17 mouse cellular contexts compared by ENCODE assay signal in the genomic region with DNA sequence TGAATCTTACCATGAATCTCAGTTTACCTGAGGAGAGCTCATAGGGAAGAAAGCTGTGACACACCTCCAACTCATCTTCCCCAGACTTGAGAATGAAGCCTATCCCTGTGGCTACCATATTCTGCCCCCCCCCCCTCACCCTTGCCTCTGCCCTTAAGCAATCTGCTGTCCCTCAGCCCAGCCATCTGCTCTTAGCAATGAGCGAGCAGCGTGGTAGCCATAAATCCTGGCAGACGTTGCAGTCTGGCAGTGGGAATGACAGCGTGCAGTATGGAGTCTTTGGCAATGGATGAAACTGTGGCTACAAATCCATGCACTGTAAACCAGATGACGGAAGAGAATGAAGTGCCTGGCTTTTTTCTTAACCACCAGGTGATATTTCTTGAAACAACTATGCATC.
A peak's percentile ranks its signal among the peaks of the same experiment; 100 is the strongest.
DNase-seq lines count a peak whose midpoint lies in the region; ATAC-seq and TF ChIP-seq lines count a peak whose summit lies in the region.
"Had no signal": no experiment of that assay in that cellular context is flagged by ENCODE, and none has a peak within 500 bp of the region (broad histone marks: within the 10 kb centered on the region; RNA-seq: fewer than 3 reads in every experiment).

No protein-coding gene starts in this region.

- H3K36me3 ChIP-seq in hindbrain, postnatal 0 days (ENCODE audit: insufficient read depth, low read length): no peaks in the 10 kb centered on the region
- no peaks in the 10 kb centered on the region for H3K36me3 ChIP-seq in hindbrain, embryonic 11.5 days (ENCODE audit: control insufficient read depth, insufficient read depth, low read length)
- H3K36me3 ChIP-seq in kidney, embryonic 16.5 days (ENCODE audit: insufficient read depth, low read length): no peaks in the 10 kb centered on the region
- H3K36me3 ChIP-seq: embryonic facial prominence, embryonic 10.5 days; liver, embryonic 12.5 days; stomach, embryonic 15.5 days had no signal

- H3K27ac ChIP-seq in hindbrain, postnatal 0 days: no peak overlapping the region
- H3K27ac ChIP-seq in hindbrain, embryonic 11.5 days (ENCODE audit: low read depth, low read length): no peak overlapping the region
- no peak overlapping the region for H3K27ac ChIP-seq in kidney, embryonic 16.5 days (ENCODE audit: low read length)
- H3K27ac ChIP-seq: embryonic facial prominence, embryonic 10.5 days; left cerebral cortex, adult 2 months; liver, embryonic 12.5 days; stomach, embryonic 15.5 days had no signal

- no peaks in the 10 kb centered on the region for H3K9me3 ChIP-seq in hindbrain, postnatal 0 days (ENCODE audit: low read length)
- no peaks in the 10 kb centered on the region for H3K9me3 ChIP-seq in hindbrain, embryonic 11.5 days (ENCODE audit: control insufficient read depth, low read length)
- H3K9me3 ChIP-seq in kidney, embryonic 16.5 days (ENCODE audit: low read length): no peaks in the 10 kb centered on the region
- H3K9me3 ChIP-seq: embryonic facial prominence, embryonic 10.5 days; liver, embryonic 12.5 days; stomach, embryonic 15.5 days had no signal

- no peak overlapping the region for H3K9ac ChIP-seq in hindbrain, postnatal 0 days (replicated peaks; ENCODE audit: low read length)
- H3K9ac ChIP-seq in hindbrain, embryonic 11.5 days (ENCODE audit: low read depth, low read length): no peak overlapping the region
- no peak overlapping the region for H3K9ac ChIP-seq in kidney, embryonic 16.5 days (replicated peaks; ENCODE audit: low read length)
- H3K9ac ChIP-seq: liver, embryonic 12.5 days; stomach, embryonic 15.5 days had no signal

- TF ChIP-seq CTCF in hindbrain, postnatal 0 days (IDR thresholded peaks at IDR 0.05; ENCODE audit: low read depth): no peak

- no peak overlapping the region for H3K4me3 ChIP-seq in hindbrain, postnatal 0 days (ENCODE audit: low read length)
- H3K4me3 ChIP-seq in hindbrain, embryonic 11.5 days (ENCODE audit: low read depth, low read length): no peak overlapping the region
- H3K4me3 ChIP-seq in kidney, embryonic 16.5 days (ENCODE audit: low read length): no peak overlapping the region
- H3K4me3 ChIP-seq: embryonic facial prominence, embryonic 10.5 days; left cerebral cortex, adult 2 months; liver, embryonic 12.5 days; stomach, embryonic 15.5 days had no signal

- no peak overlapping the region for H3K4me2 ChIP-seq in hindbrain, postnatal 0 days (ENCODE audit: low read depth, low read length)
- no peak overlapping the region for H3K4me2 ChIP-seq in hindbrain, embryonic 11.5 days (replicated peaks; ENCODE audit: low read depth, low read length)
- H3K4me2 ChIP-seq in kidney, embryonic 16.5 days (replicated peaks; ENCODE audit: low read depth, low read length): no peak overlapping the region
- H3K4me2 ChIP-seq: liver, embryonic 12.5 days; stomach, embryonic 15.5 days had no signal

- H3K27me3 ChIP-seq in hindbrain, postnatal 0 days (ENCODE audit: insufficient read depth, low read length): no peaks in the 10 kb centered on the region
- H3K27me3 ChIP-seq in hindbrain, embryonic 11.5 days (ENCODE audit: control insufficient read depth, insufficient read depth, low read length): no peaks in the 10 kb centered on the region
- H3K27me3 ChIP-seq in kidney, embryonic 16.5 days (ENCODE audit: insufficient read depth, low read length): no peaks in the 10 kb centered on the region
- H3K27me3 ChIP-seq: CH12.LX; liver, embryonic 12.5 days; Patski; stomach, embryonic 15.5 days had no signal

- 47% methylated on average over 5 of the region's 5 CpGs for WGBS in hindbrain, postnatal 0 days
- 74% methylated on average over 5 of the region's 5 CpGs for WGBS in hindbrain, embryonic 11.5 days
- 34% methylated on average over 5 of the region's 5 CpGs for WGBS in kidney, embryonic 16.5 days

- H3K4me1 ChIP-seq in hindbrain, postnatal 0 days (ENCODE audit: insufficient read depth, low read length): peaks cover 3% of the 10 kb centered on the region; the same call in 1 of the 2 replicates
- no peaks in the 10 kb centered on the region for H3K4me1 ChIP-seq in hindbrain, embryonic 11.5 days (replicated peaks; ENCODE audit: control insufficient read depth, insufficient read depth, low read length)
- no peaks in the 10 kb centered on the region for H3K4me1 ChIP-seq in kidney, embryonic 16.5 days (ENCODE audit: insufficient read depth, low read length)
- H3K4me1 ChIP-seq: embryonic facial prominence, embryonic 10.5 days; liver, embryonic 12.5 days; stomach, embryonic 15.5 days had no signal

- peak; percentile 93 for ATAC-seq in hindbrain, postnatal 0 days
- ATAC-seq in hindbrain, embryonic 11.5 days (ENCODE audit: low FRiP score): no peak
- peak; percentile 98 for ATAC-seq in cerebellum, adult (ENCODE audit: insufficient number of reproducible peaks, low FRiP score, low TSS enrichment)
- ATAC-seq in kidney, embryonic 16.5 days (ENCODE audit: low FRiP score, low TSS enrichment): no peak
- ATAC-seq: intestine, embryonic 16.5 days; liver, embryonic 12.5 days; Patski had no signal

- peak; percentile 86 for DNase-seq in hindbrain, postnatal 0 days (ENCODE audit: low spot score)
- no peak for DNase-seq in hindbrain, embryonic 11.5 days (ENCODE audit: low spot score)
- DNase-seq in cerebellum, adult 8-10 months: peak; percentile 84
- DNase-seq in mesoderm, embryonic 11.5 days (ENCODE audit: low read depth, low spot score): peak; percentile 55
- DNase-seq in thymus, adult 18-20 months: no peak
- DNase-seq: gastrocnemius, postnatal 14 days; kidney, postnatal 36 days; lung, postnatal 4 days had no signal

Comparison
In these comparisons a context has a peak if more than half of its experiments do, and no peak if none do; other contexts are left out.
1. ATAC-seq: peak in hindbrain, postnatal 0 days (single experiment) and cerebellum, adult (single experiment); none in hindbrain, embryonic 11.5 days (single experiment) and kidney, embryonic 16.5 days (single experiment).
2. DNase-seq: peak in hindbrain, postnatal 0 days (single experiment), cerebellum, adult 8-10 months (single experiment) and mesoderm, embryonic 11.5 days (single experiment); none in hindbrain, embryonic 11.5 days (single experiment) and thymus, adult 18-20 months (0 of 2).